Mouse (Mus musculus) bone marrow, adult 2 months (tissue): ENCODE results near the gene BC037034.
A peak's percentile ranks its signal among the peaks of the same experiment; 100 is the strongest.

Source experiments
- CTCF ChIP-seq: fragments of 200-500 bp; IDR thresholded peaks from 2 replicates; pipeline ENCODE4 v1.5.1; 2011; ENCODE audit warnings: low read length, control low read depth; ENCODE audit not compliant: control insufficient read depth, insufficient read depth
- POLR2A ChIP-seq: fragments of 200-500 bp; IDR thresholded peaks from 2 replicates; pipeline ENCODE4 v1.6.1; 2011; ENCODE audit warnings: low read depth, mild to moderate bottlenecking, control low read depth, low read length, borderline replicate concordance; ENCODE audit not compliant: control insufficient read depth

GRCm38 (mm10) chr5:138255353-138256093 is 8.3 kb downstream of the BC037034 start, which contains the start of gene Lamtor4:
- TF ChIP-seq CTCF (peak; percentile 28; the same call in 1 of the 2 replicates), POLR2A (peak; percentile 87)
